Mouse (Mus musculus) embryonic facial prominence, embryonic 11.5 days (tissue): ENCODE data around the gene Pik3ca. TPM values are rescaled to one million over a fixed set of nuclear protein-coding genes. Genes with fewer than 3 reads are reported as not detected.

Experiments
- ATAC-seq: fragments of 200-750 bp; cut with Nextera tagmentation; replicated peaks from 2 replicates; pipeline ENCODE4 v1.8.0; 2017; ENCODE audit warnings: low read depth; ENCODE audit not compliant: insufficient number of reproducible peaks, low FRiP score, low TSS enrichment
- DNase-seq: peaks from one replicate; pipeline ENCODE4 v3.0.0-alpha.2; 2015; ENCODE audit warnings: low spot score
- H3K27ac ChIP-seq: fragments of 300-500 bp; sonication (generic); replicated peaks from 2 replicates; pipeline ENCODE4 v1.5.1; 2014; ENCODE audit warnings: mild to moderate bottlenecking, low read depth, low read length, control low read depth
- H3K27me3 ChIP-seq: fragments of 300-500 bp; sonication (generic); 2 replicates; pipeline ENCODE4 v1.6.1; 2014; ENCODE audit warnings: mild to moderate bottlenecking, low read length, moderate library complexity, mixed read lengths; ENCODE audit not compliant: control insufficient read depth, insufficient read depth
- H3K36me3 ChIP-seq: fragments of 300-500 bp; sonication (generic); replicated peaks from 2 replicates; pipeline ENCODE4 v1.6.1; 2014; ENCODE audit warnings: low read depth, mild to moderate bottlenecking, low read length, moderate library complexity, mixed read lengths; ENCODE audit not compliant: control insufficient read depth, insufficient read depth
- H3K4me1 ChIP-seq: fragments of 300-500 bp; sonication (generic); 2 replicates; pipeline ENCODE4 v1.6.1; 2014; ENCODE audit warnings: low read length, mixed read lengths; ENCODE audit not compliant: control insufficient read depth, insufficient read depth
- H3K4me2 ChIP-seq: fragments of 300-500 bp; sonication (generic); 2 replicates; pipeline ENCODE4 v1.6.1; 2014; ENCODE audit warnings: low read depth, mild to moderate bottlenecking, control low read depth, low read length, moderate library complexity
- H3K4me3 ChIP-seq: fragments of 300-500 bp; sonication (generic); 2 replicates; pipeline ENCODE4 v1.5.1; 2014; ENCODE audit warnings: low read depth, low read length, control low read depth
- H3K9ac ChIP-seq: fragments of 300-500 bp; sonication (generic); replicated peaks from 2 replicates; pipeline ENCODE4 v1.6.1; 2014; ENCODE audit warnings: mild to moderate bottlenecking, control low read depth, low read length
- H3K9me3 ChIP-seq: fragments of 300-500 bp; sonication (generic); replicated peaks from 2 replicates; pipeline ENCODE4 v1.6.1; 2016; ENCODE audit warnings: mild to moderate bottlenecking, low read length, inconsistent platforms, mixed read lengths; ENCODE audit not compliant: control insufficient read depth
- WGBS: fragments of 180-500 bp; shearing (Covaris S2); extraction: QIAGEN DNeasy Blood & Tissue Kit; methylation state at CpG from one replicate; pipeline ENCODE4 v1.1.7; 2014; 5-methylcytosine and 5-hydroxymethylcytosine counted together
- polyA plus RNA-seq: library from polyadenylated mRNA; unstranded; fragments of >200 nt; fragmentation: Nextera tagmentation; extraction: Ambion mirVana; gene quantifications from 2 replicates; pipeline ENCODE4 v1.2.1, GENCODE M21; 2014

The Pik3ca gene
- polyA plus RNA-seq, 1 experiment from 2014 or later: 23.3 TPM

DNA sequence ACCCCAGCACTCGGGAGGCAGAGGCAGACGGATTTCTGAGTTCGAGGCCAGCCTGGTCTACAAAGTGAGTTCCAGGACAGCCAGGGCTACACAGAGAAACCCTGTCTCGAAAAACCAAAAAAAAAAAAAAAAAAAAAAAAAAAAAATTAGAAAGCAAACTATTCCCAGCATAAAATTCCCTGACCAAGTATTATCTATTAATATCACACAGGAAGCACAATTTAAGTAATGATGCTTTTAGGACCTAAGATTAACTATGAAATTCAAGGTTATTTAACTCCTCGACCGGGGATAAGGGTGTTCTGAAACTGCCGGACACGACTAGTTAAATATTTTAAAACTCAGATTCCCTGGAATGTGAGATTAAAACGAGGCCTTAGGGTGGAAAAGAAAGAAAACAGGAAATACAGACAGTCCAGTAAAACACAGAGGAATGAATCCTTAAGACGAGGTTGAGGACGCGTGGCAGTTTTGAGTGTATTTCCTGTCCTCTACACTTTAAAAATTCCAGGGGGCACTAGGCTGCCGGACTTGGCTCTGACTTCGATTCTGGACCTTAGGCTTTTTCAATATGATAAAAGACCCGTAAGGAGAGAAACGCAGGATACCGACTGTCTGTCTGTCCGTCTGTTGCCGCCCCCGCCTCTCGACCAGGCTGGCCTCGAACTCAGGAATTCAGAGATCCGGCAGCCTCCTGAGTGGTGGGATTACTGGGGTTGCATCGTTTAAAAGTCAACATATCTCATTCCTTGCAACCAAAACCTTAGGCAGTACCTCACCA is 1.5 kb upstream of the Pik3ca start:
- WGBS: 24% methylated on average over 23 of the region's 24 CpGs
- Histone ChIP-seq H3K36me3 (no peaks in the 10 kb centered on the region), H3K4me1 (no peaks in the 10 kb centered on the region; the same call in 1 of the 2 replicates), H3K9ac (peak overlapping the region; percentile 53), H3K27ac (no peak overlapping the region; the same call in 1 of the 2 replicates), H3K4me3 (peak overlapping the region; percentile 91), H3K4me2 (peak overlapping the region; percentile 58), H3K27me3 (no peaks in the 10 kb centered on the region), H3K9me3 (no peaks in the 10 kb centered on the region)
- ATAC-seq (no peak), DNase-seq (peak; percentile 38)

DNA sequence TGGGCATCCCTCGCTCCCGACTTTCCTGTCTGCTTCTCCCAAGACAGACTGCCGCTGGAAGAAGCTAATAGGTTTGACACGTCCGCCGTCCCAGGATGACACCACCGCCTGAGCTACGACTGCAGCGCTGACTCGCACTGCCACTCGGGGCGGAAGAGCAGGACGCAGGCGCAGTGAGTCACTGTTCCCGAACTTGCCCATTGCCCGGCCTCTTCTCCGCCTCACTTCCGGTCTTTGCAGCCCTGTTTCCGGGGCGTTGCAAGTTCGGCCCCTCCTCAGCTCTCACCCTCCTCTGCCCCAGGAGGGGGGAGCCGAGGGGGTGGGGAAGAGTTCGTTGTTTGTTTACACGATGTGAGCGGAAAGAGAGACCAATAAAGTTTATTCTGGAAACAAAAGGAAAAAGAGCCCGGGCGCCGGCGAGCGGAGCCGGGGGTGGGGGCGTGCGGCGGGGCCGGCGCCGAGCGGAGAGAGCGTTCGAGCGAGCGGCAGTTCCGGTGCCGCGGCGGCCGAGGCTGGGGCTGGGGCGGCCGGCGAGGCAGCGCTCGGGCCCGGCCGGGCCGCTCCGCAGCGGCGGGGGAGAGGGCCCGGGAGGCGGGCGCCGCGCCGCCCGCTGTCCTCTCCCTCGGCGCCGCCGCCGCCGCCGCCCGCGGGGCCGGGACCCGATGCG is 544 bp upstream of the Pik3ca start:
- Histone ChIP-seq H3K9me3 (no peaks in the 10 kb centered on the region), H3K4me3 (peak overlapping the region; percentile 91), H3K27ac (peak overlapping the region; percentile 95), H3K9ac (peak overlapping the region; percentile 93), H3K4me2 (peak overlapping the region; percentile 58), H3K4me1 (no peaks in the 10 kb centered on the region; the same call in 1 of the 2 replicates), H3K36me3 (no peaks in the 10 kb centered on the region), H3K27me3 (no peaks in the 10 kb centered on the region)
- WGBS: under 1% methylated on average over 58 of the region's 77 CpGs
- DNase-seq (peak; percentile 98), ATAC-seq (peak; percentile 96)

DNA sequence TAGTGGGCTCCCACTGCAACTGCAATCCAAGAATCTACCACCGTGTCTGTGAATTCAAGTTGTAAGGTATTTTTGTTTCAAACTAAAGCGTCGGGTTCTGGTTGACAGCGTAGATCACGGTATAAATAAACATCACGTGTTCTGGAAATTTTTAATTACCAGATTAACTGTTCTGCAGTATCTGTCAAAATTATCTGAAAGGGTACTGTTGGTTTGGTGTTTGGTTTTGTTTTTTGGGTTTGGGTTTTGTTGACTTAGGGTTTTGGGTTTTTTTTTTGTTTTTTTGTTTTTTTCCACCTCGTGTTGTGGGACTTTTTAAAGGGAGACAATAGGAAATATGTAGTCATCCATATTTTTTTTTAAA is 686 bp downstream of the Pik3ca start:
- Histone ChIP-seq H3K9ac (peak overlapping the region; percentile 93; the same call in 1 of the 2 replicates), H3K27ac (no peak overlapping the region), H3K4me3 (peak overlapping the region; percentile 91), H3K36me3 (no peaks in the 10 kb centered on the region), H3K9me3 (no peaks in the 10 kb centered on the region), H3K4me2 (peak overlapping the region; percentile 53), H3K4me1 (no peaks in the 10 kb centered on the region; the same call in 1 of the 2 replicates), H3K27me3 (no peaks in the 10 kb centered on the region)
- WGBS: 2% methylated on average over 7 of the region's 7 CpGs
- no peak for DNase-seq
- no peak for ATAC-seq

DNA sequence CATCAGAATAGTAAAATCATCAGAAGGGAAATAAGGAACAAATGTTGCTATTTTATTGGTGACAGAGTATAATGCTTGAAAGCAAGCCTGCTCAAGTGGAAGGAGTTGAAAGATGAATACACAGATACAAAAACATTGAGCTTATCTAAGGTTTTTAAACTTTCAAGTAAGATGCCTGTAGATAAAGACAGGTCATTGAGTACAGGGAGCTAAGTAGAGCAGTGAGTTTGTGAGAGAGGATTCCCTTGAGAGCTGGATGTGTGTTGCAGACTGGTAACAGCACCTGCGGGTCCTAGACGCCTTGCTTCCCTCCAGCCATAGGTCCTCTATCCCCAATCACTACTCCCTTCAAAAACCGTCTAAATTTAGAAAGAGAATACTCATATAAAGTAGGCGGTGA is 1.2 kb downstream of the Pik3ca start:
- ATAC-seq: no peak
- Histone ChIP-seq H3K9me3 (no peaks in the 10 kb centered on the region), H3K4me2 (no peak overlapping the region; the same call in 1 of the 2 replicates), H3K27ac (no peak overlapping the region), H3K27me3 (no peaks in the 10 kb centered on the region), H3K4me3 (no peak overlapping the region; the same call in 1 of the 2 replicates), H3K9ac (no peak overlapping the region), H3K4me1 (no peaks in the 10 kb centered on the region; the same call in 1 of the 2 replicates), H3K36me3 (no peaks in the 10 kb centered on the region)
- 26% methylated on average over 4 of the region's 4 CpGs for WGBS
- no peak for DNase-seq

DNA sequence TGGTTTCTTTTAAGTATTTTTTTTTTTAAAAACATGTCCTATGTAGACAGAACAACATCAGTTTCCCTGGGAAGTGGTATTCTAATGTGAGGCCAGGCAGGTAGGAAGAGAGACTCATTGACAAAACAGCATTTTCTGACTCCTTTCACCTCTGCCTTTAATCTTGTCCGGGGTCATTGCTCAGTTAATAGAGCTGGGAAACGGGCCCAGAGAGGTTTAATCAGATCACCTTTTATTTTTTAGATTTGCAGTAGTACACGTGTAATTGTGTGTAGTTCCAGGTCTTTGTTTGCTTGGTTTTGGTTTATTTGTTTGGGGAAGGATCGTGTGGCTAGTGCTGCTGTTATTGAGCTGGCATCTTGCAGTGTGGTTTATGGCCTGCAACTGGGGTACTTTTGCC is 1.9 kb downstream of the Pik3ca start:
- H3K36me3 ChIP-seq: no peaks in the 10 kb centered on the region
- H3K9me3 ChIP-seq: no peaks in the 10 kb centered on the region
- 40% methylated on average over 4 of the region's 4 CpGs for WGBS
- H3K4me2 ChIP-seq: no peak overlapping the region
- ATAC-seq: no peak
- H3K4me3 ChIP-seq: no peak overlapping the region
- H3K4me1 ChIP-seq: no peaks in the 10 kb centered on the region; the same call in 1 of the 2 replicates
- H3K27ac ChIP-seq: no peak overlapping the region
- H3K27me3 ChIP-seq: no peaks in the 10 kb centered on the region
- no peak overlapping the region for H3K9ac ChIP-seq
- DNase-seq: no peak

DNA sequence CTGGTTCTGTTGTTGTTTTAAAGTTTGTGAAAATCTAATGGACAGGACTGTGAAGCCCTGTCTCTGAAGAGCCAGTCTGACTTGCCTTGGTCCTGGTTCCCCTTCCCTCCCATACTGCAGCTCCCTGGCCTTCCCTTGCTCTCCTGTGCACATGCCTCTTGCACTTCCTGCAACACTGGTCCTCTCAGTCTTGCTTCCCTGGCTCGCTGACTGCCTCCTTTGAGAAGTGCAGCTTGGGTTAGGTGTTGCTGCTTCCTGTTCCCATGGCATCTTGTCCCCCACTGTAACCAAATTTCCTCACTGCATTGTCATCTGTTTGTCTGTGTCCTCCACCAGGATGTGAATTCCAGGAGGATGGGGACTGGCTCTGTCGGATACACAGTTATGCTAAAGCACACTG is 2.5 kb downstream of the Pik3ca start:
- peak; percentile 10 for DNase-seq
- H3K4me2 ChIP-seq: no peak overlapping the region
- no peaks in the 10 kb centered on the region for H3K27me3 ChIP-seq
- H3K4me1 ChIP-seq: no peaks in the 10 kb centered on the region; the same call in 1 of the 2 replicates
- no peak overlapping the region for H3K9ac ChIP-seq
- 50% methylated on average over 2 of the region's 2 CpGs for WGBS
- no peak overlapping the region for H3K27ac ChIP-seq
- ATAC-seq: no peak
- no peak overlapping the region for H3K4me3 ChIP-seq
- H3K36me3 ChIP-seq: no peaks in the 10 kb centered on the region
- H3K9me3 ChIP-seq: no peaks in the 10 kb centered on the region

DNA sequence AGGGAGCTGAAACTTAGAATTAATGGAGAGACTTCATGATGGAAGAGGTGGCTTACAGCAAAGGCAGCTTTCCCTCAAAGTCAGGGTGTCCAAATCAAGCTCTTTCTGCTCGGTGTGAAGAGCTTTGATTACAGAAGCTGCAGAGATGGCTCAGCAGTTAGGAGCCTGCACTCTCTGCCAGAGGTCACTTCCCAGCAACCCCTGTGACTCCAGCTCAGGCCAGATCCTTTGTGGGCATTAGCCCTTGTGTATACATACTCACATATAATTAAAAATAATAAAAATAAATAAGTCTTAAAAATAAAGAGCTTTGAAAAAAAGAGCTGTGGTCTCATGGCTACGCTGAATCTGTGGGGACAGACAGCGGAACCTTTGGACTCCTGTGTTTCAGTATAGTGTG is 4.1 kb downstream of the Pik3ca start:
- WGBS: 76% methylated on average over 3 of the region's 3 CpGs
- H3K4me1 ChIP-seq: no peaks in the 10 kb centered on the region; the same call in 1 of the 2 replicates
- H3K4me3 ChIP-seq: no peak overlapping the region
- H3K27ac ChIP-seq: no peak overlapping the region
- no peaks in the 10 kb centered on the region for H3K36me3 ChIP-seq
- DNase-seq (no peak), ATAC-seq (no peak)
- H3K9ac ChIP-seq: no peak overlapping the region
- H3K9me3 ChIP-seq: no peaks in the 10 kb centered on the region
- H3K4me2 ChIP-seq: no peak overlapping the region
- no peaks in the 10 kb centered on the region for H3K27me3 ChIP-seq
